Mouse (Mus musculus): ENCODE results near the gene Usp54. TPM values are rescaled to one million over a fixed set of nuclear protein-coding genes. Genes with fewer than 3 reads are reported as not detected.

The Usp54 gene
- polyA plus RNA-seq, 1 experiment, result 14.4 TPM

GRCm38 (mm10) chr14:20561897-20562296, 79.0 kb downstream of the Usp54 start:
- Histone ChIP-seq H3K36me3 (ENCODE audit: control insufficient read depth, insufficient read depth, low read length) (no peaks in the 10 kb centered on the region; the same call in none of the 2 replicates), H3K4me3 (ENCODE audit: control insufficient read depth, low read depth, low read length) (no peak overlapping the region), H3K4me1 (ENCODE audit: control insufficient read depth, insufficient read depth, low read length) (no peaks in the 10 kb centered on the region; the same call in 1 of the 2 replicates), H3K27ac (ENCODE audit: control insufficient read depth, insufficient read depth, low read depth, low read length) (no peak overlapping the region), H3K27me3 (ENCODE audit: control insufficient read depth, insufficient read depth, low read length) (no peaks in the 10 kb centered on the region)
- TF ChIP-seq POLR2A (IDR thresholded peaks at IDR 0.05; ENCODE audit: control insufficient read depth, low read depth, low read length) (no peak), CTCF (IDR thresholded peaks at IDR 0.05; ENCODE audit: control insufficient read depth, insufficient read depth, insufficient replicate concordance, low read depth, low read length) (no peak)

DNA sequence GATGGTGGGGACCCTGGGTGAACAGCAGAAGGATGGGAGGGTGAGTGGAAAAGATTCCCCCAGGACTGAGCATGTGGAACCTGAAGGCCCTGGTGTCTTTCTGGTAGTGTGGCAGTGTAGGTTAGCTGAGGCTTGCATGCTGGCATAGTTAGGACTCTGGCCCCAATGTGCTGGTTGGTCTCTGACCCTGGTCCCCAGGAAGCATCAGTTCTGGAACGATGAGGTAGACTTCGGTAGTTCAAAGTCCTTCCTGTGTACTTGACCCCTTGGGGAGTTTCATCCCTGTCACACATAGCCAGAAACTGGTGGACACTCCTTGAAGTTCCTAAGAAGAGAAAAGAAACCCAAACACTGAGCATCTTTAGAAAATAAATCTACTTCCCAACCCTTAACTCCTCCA, 90.7 kb downstream of the Usp54 start:
- Histone ChIP-seq H3K4me1 (ENCODE audit: control insufficient read depth, insufficient read depth, low read length) (no peaks in the 10 kb centered on the region; the same call in 1 of the 2 replicates), H3K27ac (ENCODE audit: control insufficient read depth, insufficient read depth, low read depth, low read length) (no peak overlapping the region), H3K4me3 (ENCODE audit: control insufficient read depth, low read depth, low read length) (no peak overlapping the region), H3K36me3 (ENCODE audit: control insufficient read depth, insufficient read depth, low read length) (peaks cover 4% of the 10 kb centered on the region), H3K27me3 (ENCODE audit: control insufficient read depth, insufficient read depth, low read length) (no peaks in the 10 kb centered on the region)
- TF ChIP-seq CTCF (IDR thresholded peaks at IDR 0.05; ENCODE audit: control insufficient read depth, insufficient read depth, insufficient replicate concordance, low read depth, low read length), result no peak
- TF ChIP-seq POLR2A (IDR thresholded peaks at IDR 0.05; ENCODE audit: control insufficient read depth, low read depth, low read length), result no peak

DNA sequence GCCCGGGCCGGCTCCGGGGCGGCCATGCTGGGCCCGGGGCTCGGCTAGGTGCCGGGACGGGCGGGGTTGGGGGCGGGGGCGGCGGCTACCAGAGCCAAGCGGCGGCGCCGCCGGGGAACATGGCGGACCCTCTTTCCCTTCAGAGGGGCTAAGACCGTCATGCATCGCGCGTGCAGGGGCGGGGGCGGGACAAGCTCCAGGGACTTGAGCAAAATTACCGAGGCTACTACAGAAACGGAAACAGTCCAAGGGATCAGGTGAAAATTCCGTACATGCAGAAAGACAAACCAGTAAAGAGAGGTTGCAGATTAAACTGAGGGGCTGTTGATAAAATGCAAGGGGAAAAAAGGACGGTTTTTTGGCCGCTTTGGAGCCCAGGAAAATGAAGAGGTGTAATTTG, 94.4 kb downstream of the Usp54 start, which contains the start of gene Ppp3cb:
Gene Ppp3cb (minus strand): TSS at position 159 of the 400 bp plus-strand sequence.
- Histone ChIP-seq H3K4me3 (ENCODE audit: control insufficient read depth, low read depth, low read length) (peak within 1 kb of the TSS; percentile 97), H3K27me3 (ENCODE audit: control insufficient read depth, insufficient read depth, low read length) (no peaks in the 10 kb centered on the region), H3K36me3 (ENCODE audit: control insufficient read depth, insufficient read depth, low read length) (peaks cover 4% of the 10 kb centered on the region), H3K4me1 (ENCODE audit: control insufficient read depth, insufficient read depth, low read length) (peaks cover 2% of the 10 kb centered on the region; the same call in 1 of the 2 replicates), H3K27ac (ENCODE audit: control insufficient read depth, insufficient read depth, low read depth, low read length) (peak within 1 kb of the TSS; percentile 97)
- TF ChIP-seq CTCF (IDR thresholded peaks at IDR 0.05; ENCODE audit: control insufficient read depth, insufficient read depth, insufficient replicate concordance, low read depth, low read length) (no peak), POLR2A (IDR thresholded peaks at IDR 0.05; ENCODE audit: control insufficient read depth, low read depth, low read length) (peak; percentile 69; the same call in 1 of the 2 replicates)

- peaks cover 4% of the 10 kb centered on the region for H3K36me3 ChIP-seq (ENCODE audit: control insufficient read depth, insufficient read depth, low read length)
- no peaks in the 10 kb centered on the region for H3K27me3 ChIP-seq (ENCODE audit: control insufficient read depth, insufficient read depth, low read length)
- H3K4me3 ChIP-seq (ENCODE audit: control insufficient read depth, low read depth, low read length), result peak overlapping the region; percentile 97
- TF ChIP-seq POLR2A (IDR thresholded peaks at IDR 0.05; ENCODE audit: control insufficient read depth, low read depth, low read length) (peak; percentile 78), CTCF (IDR thresholded peaks at IDR 0.05; ENCODE audit: control insufficient read depth, insufficient read depth, insufficient replicate concordance, low read depth, low read length) (no peak)
- H3K27ac ChIP-seq (ENCODE audit: control insufficient read depth, insufficient read depth, low read depth, low read length), result peak overlapping the region; percentile 97
- peaks cover 2% of the 10 kb centered on the region; the same call in 1 of the 2 replicates for H3K4me1 ChIP-seq (ENCODE audit: control insufficient read depth, insufficient read depth, low read length)
Measured at GRCm38 (mm10) chr14:20545529-20546331, 95.1 kb downstream of the Usp54 start.

DNA sequence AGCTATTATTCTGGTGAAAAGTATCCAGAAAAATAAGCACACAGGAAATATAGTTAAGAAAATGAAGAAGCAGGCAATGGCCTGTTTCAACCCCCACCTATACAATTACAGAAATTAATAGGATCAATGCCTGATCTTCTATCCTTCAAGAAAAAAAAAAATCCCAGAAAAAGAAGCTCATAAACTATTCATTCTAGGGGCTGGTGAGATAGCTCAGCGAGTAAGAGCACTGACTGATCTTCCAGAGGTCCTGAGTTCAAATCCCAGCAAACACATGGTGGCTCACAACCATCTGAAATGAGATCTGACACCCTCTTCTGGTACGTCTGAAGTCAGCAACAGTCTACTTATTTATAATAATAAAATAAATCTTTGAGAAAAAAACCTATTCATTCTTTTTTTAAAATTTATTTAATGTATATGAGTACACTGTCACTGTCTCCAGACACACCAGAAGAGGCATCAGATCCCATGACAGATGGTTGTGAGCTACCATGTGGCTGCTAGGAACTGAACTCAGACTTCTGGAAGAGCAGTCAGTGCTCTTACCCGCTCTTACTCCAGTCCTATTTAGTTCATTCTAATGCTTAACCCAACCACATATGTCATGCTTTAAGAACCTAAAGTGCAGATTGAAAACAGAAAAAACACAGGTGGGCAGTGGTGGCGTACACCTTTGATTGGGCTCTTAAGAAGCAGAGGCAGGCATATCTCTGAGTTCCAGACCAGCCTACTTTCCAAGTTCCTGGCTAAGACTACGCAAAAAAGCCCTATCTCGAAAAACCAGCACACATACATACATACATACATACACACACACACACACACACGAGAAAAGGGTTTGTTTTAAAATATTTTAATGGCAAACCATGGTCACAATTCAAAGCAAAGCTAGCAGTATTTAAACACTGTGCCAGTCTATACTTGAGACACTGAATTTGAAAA, 96.1 kb downstream of the Usp54 start:
- H3K27ac ChIP-seq (ENCODE audit: control insufficient read depth, insufficient read depth, low read depth, low read length), result no peak overlapping the region
- H3K4me3 ChIP-seq (ENCODE audit: control insufficient read depth, low read depth, low read length), result peak overlapping the region; percentile 40; the same call in 1 of the 2 replicates
- H3K4me1 ChIP-seq (ENCODE audit: control insufficient read depth, insufficient read depth, low read length), result peaks cover 2% of the 10 kb centered on the region; the same call in 1 of the 2 replicates
- H3K36me3 ChIP-seq (ENCODE audit: control insufficient read depth, insufficient read depth, low read length), result no peaks in the 10 kb centered on the region
- TF ChIP-seq CTCF (IDR thresholded peaks at IDR 0.05; ENCODE audit: control insufficient read depth, insufficient read depth, insufficient replicate concordance, low read depth, low read length) (no peak), POLR2A (IDR thresholded peaks at IDR 0.05; ENCODE audit: control insufficient read depth, low read depth, low read length) (no peak)
- no peaks in the 10 kb centered on the region for H3K27me3 ChIP-seq (ENCODE audit: control insufficient read depth, insufficient read depth, low read length)

GRCm38 (mm10) chr14:20529643-20530042, 111.2 kb downstream of the Usp54 start:
- Histone ChIP-seq H3K4me1 (ENCODE audit: control insufficient read depth, insufficient read depth, low read length) (no peaks in the 10 kb centered on the region), H3K27me3 (ENCODE audit: control insufficient read depth, insufficient read depth, low read length) (no peaks in the 10 kb centered on the region), H3K4me3 (ENCODE audit: control insufficient read depth, low read depth, low read length) (no peak overlapping the region), H3K36me3 (ENCODE audit: control insufficient read depth, insufficient read depth, low read length) (0 out of 2 replicates have a peak, but pooled peaks cover 1% of the 10 kb centered on the region), H3K27ac (ENCODE audit: control insufficient read depth, insufficient read depth, low read depth, low read length) (no peak overlapping the region)
- no peak for TF ChIP-seq POLR2A (IDR thresholded peaks at IDR 0.05; ENCODE audit: control insufficient read depth, low read depth, low read length)
- no peak for TF ChIP-seq CTCF (IDR thresholded peaks at IDR 0.05; ENCODE audit: control insufficient read depth, insufficient read depth, insufficient replicate concordance, low read depth, low read length)

Measured in testis, adult 2 months (tissue).